Mouse (Mus musculus): Measurements from ENCODE around the gene Rptor.

Rptor gene

DNA sequence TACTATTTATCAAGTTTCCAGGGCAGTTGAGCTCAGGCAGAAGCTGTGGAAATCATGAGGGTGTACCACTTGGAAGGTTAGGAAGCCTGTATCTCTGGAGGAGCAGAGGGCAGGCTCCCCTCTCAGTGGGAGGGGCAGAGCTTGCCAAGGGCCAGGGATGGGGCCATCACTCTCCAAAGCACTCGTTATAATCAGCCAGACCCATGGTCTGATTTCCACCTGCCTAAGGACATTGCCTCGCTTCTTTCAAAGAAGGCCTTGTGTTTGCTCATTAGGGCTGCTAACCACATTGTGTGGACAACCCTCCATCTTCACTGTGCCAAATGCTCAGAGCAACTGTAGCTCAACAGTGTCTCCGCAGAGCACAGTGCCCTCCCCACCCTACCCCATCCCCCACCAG, 215.2 kb downstream of the Rptor start:
- DNase-seq = no peak

DNA sequence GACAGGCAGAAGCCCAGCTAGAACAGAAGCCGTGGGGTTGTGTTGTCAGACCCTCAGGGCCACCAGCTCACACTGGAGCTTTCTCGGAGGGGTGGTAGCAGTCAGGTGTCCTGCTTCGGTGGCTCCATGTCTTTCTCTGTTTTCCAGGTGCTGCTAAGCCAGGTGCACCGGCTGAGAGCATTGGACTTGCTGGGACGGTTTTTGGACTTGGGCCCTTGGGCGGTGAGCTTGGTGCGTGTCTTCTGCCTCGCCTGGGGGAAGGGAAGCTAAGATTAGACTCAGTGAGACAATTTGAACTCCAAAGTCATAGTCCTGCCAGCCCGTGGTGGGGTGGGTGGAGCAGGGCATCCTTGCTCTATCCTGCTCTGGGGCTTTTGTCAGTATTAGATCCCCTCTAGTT, 218.8 kb downstream of the Rptor start:
- no peak for DNase-seq

DNA sequence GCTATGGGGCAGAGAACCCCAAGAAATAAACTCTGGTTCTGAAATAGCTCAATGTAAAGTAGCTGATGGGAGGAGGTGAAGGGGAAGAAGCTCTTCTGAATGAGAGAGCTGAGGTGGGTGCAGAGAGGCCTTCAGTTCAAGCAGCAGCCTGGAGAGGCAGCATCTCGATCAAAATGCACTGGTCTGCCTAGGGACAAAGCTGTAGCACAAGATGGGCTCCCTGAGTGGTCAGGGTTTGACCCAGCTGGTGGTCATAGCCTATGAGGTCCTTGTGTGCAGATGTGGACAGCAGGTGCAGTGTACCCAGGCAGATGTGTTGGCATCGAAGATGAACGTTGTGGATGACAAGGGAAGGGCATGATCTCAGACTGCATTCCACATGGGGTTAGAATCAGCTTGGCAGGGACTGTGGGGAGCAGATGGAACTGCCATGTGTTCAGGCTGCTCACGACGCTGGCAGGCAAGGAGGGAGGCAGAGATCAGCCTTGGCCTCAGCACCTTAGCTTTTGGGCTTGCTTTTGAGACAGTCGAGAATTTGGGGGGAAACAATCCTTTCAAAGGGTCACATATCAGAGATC, 221.5 kb downstream of the Rptor start:
- no peak for DNase-seq

DNA sequence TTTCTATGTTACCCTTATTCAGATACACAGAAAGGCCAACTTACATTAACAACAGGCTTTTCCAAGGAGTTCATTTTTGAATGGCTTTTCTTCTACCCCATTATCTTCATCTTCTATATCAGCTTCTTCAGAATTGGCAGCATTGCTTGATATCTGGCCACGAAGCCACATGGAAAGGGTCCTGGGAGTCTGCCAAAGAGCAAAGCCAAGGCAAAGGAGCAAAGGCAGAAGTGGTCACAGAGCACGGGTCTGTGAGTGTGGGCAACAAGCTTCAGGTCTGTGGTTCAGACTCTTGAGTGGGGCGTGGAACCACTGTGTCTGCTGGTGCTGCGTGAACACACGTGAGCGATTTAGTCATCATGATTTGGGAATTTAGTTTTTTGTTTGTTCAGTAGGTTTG, 223.1 kb downstream of the Rptor start:
- DNase-seq = no peak

DNA sequence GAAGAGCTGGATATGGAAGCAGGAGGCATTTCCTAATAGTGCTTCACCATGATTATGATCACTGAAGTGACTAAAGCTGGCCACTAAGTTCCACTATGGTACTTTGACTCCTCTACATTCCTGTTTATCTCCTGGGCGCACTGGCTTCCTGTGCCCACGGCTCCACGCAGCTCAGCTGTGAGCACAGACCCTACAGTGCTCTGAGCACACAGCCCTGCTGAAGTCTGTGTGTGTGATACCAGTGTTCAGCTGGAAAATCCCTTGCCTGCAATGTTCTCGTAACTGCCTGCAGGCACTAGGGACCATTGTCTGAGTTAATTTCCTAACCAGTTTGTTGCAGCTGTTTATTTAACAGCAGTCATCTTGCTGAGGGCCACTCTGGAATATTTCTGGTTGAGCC, 223.5 kb downstream of the Rptor start:
- DNase-seq = no peak

DNA sequence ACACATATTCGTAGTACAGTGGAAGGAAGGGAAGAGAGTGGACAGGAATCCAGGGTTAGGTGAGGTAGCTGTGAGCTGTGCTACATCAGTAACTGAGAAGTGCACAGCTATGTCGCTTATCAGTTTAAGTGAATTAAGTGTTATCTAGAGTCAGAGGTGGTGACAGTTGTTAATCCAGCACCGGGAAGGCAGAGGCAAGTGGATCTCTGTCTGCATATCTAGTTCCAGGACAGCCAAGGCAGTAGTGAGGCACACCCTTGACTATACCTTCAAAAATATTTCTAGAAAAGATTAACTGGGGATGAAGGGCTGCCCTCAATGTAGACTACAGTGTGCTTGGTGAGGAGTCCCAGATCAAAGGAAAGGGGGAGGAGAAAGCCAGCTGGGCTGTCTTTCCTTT, 226.4 kb downstream of the Rptor start:
- DNase-seq = no peak

DNA sequence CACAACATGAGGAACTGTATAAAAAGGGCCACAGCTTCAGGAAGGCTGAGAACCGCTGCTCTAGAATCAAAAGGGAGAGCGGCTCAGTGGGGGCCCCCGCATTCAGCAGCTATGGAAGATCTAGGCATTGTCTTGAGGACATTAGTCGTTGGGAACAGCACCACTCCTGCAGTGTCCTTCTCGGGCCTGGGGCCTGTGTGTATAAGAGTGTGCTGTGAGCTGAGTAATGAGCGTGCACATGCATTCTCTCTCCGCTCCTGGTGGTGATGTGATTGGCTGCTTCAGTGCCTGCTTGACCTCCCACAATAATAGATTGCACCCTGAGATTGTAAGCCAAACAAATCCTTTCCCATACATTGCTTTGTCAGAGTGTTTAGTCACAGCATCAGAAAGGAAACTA, 229.0 kb downstream of the Rptor start:
- DNase-seq = no peak

DNA sequence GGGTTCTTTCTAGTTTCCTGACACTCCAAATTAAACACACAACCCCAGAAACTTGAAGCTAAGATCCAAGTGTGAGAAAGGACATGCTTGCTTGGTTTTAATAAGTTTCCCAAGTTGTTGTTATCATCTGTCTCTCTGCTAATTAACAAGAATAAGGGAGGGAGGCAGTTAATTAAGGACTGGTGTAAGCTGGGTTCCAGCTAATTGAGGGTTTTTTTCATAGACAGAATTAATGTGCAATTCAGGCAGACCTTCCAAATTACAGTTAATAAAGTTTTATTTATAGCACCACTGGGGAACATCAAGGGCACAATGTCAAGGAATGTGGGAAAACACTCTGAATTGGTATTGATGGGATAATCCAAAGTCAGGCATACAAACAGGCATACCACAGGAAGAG, 230.6 kb downstream of the Rptor start:
- no peak for DNase-seq

DNA sequence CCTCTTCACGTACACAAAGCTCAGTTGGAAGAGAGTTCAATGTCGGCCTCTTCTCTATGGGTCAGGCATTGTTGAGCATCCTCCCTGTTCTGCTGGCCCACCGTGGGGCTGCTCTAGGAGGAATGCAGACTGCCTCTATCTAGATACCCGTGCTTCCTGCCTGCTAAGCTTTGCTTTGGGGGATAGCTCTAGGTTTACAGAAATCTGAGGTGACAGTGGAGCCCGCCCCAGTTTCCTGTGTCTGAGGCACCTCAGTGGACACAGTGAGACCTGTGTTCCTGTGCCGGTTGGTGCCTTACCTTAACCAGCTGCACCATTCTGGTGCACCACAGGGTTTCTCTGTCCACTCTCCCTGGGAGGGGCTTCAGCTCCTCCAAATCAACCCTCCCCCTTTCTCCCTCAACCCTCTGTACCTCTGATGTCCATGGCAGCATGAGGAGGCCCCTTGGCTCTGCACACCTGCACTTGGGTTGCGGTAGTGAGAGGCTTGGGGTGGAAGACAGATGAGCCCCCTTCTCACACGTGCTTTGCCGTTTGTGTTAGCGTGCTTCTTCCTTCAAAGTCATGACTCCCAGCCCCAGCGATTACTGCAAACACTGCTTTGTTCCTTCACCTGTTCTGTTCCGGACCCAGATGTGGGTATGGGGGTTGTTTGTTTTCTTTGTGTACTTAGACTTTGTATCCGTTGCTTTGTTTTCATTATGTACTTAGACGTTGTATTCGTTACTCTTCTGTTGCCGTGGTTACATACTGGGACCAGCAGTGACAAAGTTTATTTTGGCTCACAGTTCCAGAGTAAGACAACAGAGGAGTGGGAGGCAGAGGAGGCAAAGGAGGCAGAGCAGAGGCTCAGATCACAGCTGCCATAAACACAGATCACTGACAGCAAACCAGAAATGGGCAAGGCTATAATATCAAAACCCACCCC, 231.4 kb downstream of the Rptor start:
- DNase-seq = no peak

DNA sequence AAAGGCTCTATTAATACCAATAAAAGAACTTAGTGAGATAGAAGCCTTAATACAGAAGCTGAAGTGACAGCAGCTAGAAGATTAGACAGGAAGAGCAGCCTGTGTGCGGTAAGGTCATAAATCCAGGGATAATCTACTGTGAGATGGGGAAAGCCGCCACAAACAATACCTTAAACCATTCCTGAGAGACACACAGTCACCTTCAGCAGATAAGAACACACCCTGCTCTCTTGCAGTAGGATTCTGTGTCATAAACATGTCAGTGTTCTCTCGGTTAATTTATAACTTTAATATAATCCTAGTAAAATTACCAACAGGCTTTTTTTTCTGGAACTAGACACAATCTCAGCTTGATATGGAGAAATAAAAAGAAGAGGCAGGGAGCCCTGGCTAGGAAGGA, 233.6 kb downstream of the Rptor start:
- no peak for DNase-seq

DNA sequence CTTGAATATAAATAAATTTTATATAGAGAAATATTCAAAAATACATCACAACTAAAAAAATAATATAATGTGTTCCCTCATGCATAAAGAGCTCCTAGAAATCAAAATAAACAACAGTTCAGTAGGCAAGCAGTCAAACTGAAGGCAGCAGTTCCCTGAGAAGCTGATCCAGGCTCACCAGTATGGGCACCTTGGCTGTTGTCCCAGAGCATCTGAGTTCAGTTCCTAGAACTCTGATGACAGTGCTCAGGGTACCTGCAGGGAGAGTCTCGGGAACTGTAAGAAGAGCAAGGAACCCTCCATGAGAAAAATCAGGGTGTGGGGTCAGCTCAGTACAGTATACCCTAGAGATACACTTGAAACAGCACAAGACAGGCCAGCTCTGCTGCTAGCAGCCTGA, 235.1 kb downstream of the Rptor start:
- DNase-seq = no peak

DNA sequence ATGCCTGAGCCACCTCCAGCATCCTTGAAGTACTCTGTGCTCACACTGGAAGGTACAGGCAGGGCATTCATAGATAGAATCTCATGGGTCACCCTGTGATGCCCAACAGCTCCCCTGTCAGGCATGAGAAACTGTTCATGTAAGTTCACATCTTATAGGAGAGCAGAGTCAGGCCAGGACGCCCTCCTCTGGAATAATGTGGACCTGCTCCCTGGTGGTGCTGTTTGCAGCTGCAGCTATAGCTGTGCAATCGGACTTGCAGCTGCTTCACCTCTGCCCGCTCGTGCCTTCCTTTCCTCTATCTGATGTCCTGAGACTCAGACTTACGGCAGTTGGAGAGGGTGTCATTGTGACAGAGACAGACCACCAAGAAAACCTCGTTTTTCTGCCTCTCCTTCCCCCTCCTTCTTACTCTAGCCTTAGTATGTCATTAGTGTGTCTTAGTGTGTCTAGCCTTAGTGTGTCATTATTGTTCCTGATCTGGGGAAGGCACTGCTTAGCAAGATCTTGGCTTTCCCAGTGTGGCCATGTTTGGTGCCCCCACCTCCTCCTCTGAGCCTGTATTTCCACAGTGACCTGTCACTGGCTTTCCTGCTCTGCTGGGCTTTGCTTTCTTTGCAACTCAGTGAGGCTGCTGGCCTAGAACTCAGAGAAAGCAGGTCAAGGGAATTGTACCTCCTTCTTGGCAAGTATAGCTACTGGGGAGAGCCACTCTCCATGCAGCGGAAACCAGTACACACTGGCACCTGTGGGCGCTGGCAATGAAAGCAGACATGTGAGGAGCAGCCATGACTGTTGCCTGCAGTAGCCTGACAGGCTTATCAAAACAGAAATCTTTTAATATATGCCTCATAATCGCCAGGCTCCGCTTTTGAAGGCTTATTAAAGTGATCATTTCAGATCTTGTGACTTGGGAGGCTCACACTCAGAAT, 237.0 kb downstream of the Rptor start:
- no peak for DNase-seq

DNA sequence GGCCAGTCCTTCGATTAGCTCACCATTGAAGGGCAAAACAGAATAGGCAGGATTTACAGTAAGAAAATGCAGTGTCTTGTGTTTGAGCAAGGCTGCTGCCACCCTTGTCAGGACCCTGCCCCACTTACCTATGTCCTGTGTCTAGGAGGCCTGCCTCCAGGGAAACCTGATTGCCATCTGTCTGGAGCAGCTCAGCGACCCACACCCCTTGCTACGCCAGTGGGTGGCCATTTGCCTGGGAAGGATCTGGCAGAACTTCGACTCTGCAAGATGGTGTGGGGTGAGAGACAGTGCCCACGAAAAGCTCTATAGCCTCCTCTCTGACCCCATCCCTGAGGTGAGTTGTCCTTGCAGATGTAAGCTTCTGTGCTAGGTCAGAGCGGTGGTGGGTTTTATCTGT, 243.9 kb downstream of the Rptor start:
- no peak for DNase-seq

DNA sequence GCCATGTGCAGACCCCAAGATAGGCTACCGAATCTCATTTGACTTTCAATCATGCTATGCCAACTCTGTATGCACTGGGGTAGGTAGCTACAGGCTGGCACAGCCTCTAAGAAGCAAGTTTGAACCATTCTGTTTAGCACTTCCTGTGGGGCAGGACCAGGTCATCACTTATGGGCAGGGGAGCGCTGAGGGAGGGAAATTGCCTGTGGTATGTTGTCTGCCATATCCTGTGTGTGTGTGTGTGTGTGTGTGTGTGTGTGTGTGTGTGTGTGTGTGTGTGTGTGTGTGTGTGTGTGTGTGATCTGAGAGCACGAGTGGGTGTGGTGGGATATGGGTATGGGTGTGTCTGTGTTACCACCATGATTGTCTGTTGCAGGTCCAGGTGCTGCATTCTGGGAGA, 244.4 kb downstream of the Rptor start:
- DNase-seq = no peak

DNA sequence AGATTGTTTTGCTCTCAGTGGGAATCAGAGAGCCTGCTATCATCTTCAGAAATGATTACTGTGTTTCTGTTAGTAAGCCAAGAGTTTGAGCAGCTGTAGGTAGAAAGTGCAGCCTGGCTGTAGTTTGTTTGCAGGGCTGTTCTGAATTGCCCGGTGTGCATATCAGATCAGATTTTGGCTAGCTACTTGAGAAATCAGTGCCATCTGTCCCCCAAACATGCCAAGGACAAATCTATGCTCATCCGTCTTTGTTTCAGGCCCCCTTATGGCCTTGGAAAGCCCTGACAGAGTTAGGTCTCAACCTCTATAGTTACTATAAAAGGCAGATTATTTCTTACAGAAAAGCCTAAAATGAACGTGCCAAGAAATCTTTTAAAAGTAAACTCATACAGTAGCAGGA, 244.9 kb downstream of the Rptor start:
- no peak for DNase-seq

DNA sequence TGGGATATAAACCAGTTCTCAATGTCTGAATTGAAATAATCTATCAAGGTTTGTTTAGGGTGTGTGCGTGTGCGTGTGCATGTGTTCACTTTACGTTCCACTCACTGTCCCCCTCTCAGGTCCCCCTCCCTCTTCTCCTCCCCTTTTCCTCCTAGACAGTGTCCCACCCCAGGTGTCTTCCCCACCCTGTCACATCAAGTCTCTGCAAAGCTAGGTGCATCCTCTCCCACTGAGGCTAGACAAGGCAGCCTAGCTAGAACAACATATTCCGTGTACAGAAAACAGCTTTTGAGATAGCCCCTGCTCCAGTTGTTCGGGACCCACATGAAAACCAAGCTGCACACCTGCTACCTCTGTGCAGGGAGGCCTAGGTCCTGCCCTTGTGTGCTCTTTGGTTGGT, 245.5 kb downstream of the Rptor start:
- no peak for DNase-seq

DNA sequence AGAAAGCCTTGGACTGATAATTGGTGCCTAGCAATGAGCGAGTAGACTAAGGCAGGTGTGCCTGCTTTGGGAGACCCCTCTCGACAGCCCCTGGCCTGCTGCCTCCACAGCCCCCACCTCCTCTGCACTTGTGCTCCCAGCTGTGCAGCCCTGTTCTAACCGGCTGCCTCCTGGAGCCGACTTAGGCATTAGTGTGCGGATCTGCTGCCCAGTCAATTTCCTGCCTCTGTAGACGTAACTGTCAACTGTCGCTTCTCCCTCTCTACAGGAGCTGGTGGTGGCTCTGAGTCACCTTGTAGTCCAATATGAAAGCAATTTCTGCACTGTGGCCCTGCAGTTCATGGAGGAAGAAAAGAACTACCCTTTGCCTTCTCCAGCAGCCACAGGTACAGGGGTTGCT, 253.3 kb downstream of the Rptor start:
- no peak for DNase-seq

DNA sequence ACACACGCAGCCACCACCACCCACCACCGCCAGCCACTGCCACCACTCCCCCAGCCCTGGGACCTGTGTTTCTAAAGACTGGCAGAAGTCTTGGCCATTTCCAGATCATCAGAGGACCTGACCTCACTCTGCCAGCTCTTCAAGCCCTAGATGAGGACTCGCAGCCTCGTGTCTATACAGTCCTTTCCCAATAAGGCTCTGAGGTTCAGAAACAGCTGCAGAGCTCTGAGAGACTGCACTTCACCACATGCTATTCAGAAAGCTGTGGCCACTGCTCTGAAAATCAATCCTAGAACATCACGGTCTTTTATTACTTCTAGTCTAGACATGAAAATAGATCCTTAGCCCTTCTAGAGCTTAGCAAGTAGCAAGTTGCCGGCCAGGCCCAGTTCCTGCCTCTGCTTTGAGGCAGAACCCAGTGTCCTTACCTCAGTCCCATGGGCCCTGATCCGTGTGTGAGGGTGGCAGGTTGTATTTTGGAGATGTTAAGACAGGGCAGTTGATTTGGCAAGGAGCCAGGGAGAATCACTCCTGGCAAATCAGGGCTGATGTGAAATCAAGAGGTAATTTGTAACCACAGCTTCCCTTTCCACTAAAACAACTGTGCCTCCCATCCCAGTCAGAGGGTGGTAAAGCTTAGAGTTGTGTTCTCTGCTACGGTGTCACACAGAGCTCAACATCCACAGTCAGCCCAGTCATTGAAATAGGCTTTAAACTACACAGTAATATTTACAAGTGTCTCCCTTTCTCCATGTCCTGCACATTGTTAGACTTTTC, 260.0 kb downstream of the Rptor start:
- no peak for DNase-seq

DNA sequence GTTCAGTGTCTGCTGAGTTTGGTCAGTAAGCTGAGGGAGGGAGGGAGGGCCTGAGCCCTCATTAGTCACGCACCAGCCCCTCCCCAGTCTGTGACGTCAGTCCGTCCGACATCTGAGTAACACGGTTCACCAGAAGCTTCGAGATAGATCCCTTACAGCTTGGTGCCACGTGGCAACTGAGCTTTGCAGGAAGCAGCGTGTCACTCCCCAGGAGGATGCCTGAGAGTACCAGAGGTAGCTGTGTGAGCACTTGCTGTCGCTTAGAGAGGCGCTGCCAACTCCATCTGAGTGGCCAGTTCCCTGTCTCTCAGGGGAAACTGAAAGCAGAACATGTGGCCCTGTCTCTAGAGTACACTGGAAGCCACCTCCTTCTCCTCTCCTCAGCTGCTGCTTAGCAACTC, 260.7 kb downstream of the Rptor start:
- peak; percentile 34 to 48 for DNase-seq

DNA sequence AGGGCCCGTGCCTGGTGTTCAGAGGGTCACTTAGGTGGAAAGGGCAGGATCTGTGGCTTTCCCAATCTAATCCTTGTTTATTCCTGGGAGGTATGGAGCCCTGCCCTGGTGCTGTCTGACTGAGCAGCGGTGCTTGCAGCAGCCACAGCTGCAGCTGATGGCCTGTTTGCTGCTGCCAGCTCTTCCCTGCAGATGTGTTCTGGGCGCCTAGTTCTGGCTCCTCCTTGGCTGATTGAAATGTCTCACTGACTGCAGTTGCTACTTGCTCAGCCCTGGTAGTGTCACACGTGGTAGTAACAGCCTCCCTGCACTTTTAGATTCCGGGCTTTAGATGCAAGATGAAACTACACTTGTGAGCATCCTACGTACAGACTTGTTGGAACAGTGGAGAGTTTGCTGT, 264.1 kb downstream of the Rptor start:
- DNase-seq = no peak

DNA sequence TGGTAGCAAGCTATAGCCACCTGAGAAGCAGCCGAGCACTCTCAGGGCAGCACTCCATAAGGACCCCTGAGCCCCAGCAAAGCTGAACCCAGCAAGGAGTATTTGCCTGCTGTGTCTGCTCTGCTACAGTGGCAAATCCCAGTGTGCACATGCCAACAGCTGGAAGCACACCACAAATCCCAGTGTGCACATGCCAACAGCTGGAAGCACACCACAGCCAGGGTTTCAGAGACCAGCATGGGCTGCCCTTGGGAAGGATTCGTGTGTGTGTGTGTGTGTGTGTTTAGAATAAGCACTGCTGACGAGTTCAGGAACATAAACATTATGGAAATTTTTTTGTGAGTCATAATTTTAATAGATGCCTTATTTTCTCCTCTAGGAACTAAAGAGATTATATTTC, 265.4 kb downstream of the Rptor start:
- DNase-seq = peak in 1 of 2 experiments; percentile 44

DNA sequence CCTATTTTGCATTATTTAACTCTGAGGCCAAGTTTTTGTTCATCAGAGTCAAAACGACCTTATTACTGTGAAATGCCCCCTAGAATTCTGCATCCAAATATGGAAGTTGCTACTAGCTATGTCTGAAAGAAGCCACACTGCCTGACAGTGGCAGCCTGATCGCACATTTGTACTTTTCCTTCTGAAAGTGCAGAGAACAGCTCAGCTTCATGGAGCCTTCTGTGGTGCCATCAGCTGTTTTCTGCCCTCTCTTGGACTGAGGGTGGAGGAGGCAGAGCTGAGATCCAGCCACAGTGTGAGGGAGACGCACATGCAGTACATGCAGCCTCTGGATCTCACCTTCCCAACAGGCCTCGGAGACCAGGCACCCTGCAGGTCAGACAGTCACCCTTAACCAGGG, 265.9 kb downstream of the Rptor start:
- DNase-seq = no peak

DNA sequence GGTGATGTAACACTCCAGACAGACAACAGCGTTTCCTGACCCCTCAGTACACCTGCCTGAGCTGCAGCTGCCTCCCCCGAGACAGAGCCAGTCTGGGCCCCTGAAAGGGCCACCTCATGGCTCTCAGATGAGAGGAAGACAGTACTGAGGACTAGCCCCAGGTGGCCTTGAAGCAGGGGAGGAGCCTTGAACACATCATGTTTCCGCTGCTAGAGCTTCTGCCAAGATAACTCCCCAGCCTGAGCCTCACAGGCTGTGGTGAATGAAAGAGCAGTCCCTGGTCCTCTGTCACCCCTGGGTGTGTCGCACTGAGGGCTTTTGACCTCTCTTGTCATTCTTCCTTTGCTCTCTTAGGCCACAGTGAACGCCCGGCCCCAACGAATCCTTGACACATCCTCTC, 268.4 kb downstream of the Rptor start:
- DNase-seq = no peak
